Mouse (Mus musculus) liver, adult 10 weeks (tissue): ENCODE measurements around the gene Vmn1r157. TPM values are rescaled to one million over a fixed set of nuclear protein-coding genes. Genes with fewer than 3 reads are reported as not detected.

Source experiments
- polyA plus RNA-seq: library from polyadenylated mRNA; stranded (reverse); fragments of 350-450 nt; fragmentation: Illumina TruSeq; extraction: RNeasy Lipid Tissue Mini Kit (QIAGEN cat#74804); gene quantifications from one replicate; pipeline ENCODE4 v1.2.3, GENCODE M21; 2014; ENCODE audit warnings: low read depth, low replicate concordance

The Vmn1r157 gene
- not detected for polyA plus RNA-seq

DNA sequence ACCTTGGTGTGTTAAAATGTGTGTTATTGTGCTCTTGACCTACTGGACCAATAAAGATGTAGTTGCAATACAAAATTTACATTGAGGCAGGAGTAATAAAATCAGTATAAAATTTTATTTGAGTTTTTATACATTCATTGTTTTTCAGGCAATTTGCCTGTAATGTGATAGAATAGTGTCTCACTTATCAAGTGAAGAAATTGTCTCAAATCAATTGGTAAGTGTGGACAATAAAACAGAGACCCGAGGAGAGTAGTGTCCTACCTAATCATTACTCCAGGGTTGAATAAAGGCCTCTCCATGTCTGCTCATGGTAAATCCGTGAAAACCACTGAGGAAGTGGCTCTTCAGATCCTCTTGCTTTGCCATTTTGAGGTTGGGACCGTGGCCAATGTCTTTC is at the start of gene Vmn1r157:
Gene Vmn1r157 (plus strand): TSS at position 301 of the 400 bp plus-strand sequence.

GRCm38 (mm10) chr7:22719610-22720009 is 41.9 kb upstream of the Vmn1r157 start, which contains the start of gene Gm4567:
Gene Gm4567 (minus strand): TSS chr7:22719710.

GRCm38 (mm10) chr7:22790682-22791081 is 29.2 kb downstream of the Vmn1r157 start, which contains the start of gene Vmn1r158:
Gene Vmn1r158 (minus strand): TSS chr7:22790782.

Other genes starting within 250 kb of the Vmn1r157 start
- gene Vmn1r152, start 238.7 kb upstream of the Vmn1r157 start, polyA plus RNA-seq, result not detected
- gene Gm8677, start 226.8 kb upstream of the Vmn1r157 start, polyA plus RNA-seq, result not detected
- gene Gm4201, start 196.4 kb upstream of the Vmn1r157 start, polyA plus RNA-seq, result not detected
- gene Gm4565, start 173.6 kb upstream of the Vmn1r157 start, polyA plus RNA-seq, result not detected
- gene Vmn1r155, start 103.7 kb upstream of the Vmn1r157 start, polyA plus RNA-seq, result not detected
- not detected for gene Gm8693, start 69.4 kb upstream of the Vmn1r157 start, polyA plus RNA-seq
- gene Gm4567, start 42.0 kb upstream of the Vmn1r157 start, polyA plus RNA-seq, result not detected
- not detected for gene Vmn1r158, start 29.1 kb downstream of the Vmn1r157 start, polyA plus RNA-seq
- not detected for gene Vmn1r159, start 81.9 kb downstream of the Vmn1r157 start, polyA plus RNA-seq
- gene Vmn1r160, start 109.5 kb downstream of the Vmn1r157 start, polyA plus RNA-seq, result not detected
- gene Gm4214, start 223.0 kb downstream of the Vmn1r157 start, polyA plus RNA-seq, result not detected